Mouse (Mus musculus): ENCODE data around the gene Gm11939.
"Not testable (repeated sequence)": the region's sequence is repeated elsewhere in the genome, so short reads cannot be mapped to it uniquely, and the experiment has no call there.

Gm11939 gene

DNA sequence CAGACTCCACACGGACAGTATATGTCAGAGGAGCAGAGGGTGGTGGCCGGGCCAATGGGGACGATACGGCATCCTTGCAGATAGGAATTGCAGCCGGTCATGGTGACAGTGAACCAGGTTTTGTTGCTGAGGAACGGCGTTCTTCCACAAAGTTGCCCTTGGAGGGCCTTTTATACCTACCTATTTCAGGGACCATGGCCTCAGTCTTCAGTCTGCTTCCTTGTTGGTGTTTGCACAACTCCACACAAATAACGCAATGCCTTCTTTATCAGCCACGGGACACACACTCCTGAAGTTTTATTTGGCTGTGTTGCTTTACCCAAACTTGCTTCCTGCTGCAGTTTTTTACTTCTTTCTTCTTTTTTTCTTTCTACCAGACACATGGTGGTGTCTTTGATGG is at the start of gene Gm11939:
Gene Gm11939, minus strand, starts transcription at position 101 of the 400 bp plus-strand sequence.
- no peak for DNase-seq (ENCODE audit: low read depth, low spot score)

DNA sequence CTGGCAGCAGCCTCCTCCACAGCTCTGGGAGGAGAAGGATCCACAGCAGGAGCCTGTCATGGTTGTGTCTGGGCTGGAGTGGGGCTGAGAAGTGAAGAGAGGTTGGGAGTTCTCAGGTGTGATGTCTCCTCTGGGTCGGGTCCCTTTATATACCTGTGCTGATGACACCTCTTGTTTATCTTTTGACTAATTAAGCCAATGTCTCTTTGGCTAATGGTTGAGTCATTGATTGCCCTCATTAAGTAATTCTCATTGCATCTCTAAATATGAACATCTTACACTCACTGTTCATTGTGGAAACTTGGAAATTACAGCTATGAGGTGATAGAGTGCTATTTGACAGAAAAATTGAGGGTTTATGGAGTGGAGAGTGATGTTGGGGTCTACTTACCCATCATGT is 43.9 kb upstream of the Gm11939 start, which contains the start of gene Gm11938:
Gene Gm11938, minus strand, starts transcription at position 101 of the 400 bp plus-strand sequence.
- DNase-seq (ENCODE audit: low read depth, low spot score) = not testable (repeated sequence)

DNA sequence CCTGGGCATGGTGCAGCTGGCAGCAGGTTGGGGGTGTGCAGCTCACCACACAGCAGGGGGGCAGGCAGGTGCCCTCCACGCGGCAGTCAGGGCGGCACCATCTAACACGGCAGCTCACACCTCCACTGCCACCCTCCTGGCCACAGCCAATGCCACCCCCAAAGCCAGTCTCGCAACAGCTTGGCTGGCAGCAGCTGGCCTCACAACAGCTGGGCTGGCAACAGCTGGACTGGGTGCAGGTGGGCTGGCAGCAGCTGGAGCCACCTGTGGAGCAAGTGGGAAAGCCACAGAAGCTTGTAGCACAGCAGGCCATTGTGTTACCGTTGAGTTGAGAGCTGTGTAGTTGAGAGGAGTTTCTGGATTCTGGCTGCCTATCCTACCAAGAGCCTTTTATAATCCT is 38.5 kb upstream of the Gm11939 start, which contains the start of gene Krtap9-3:
Gene Krtap9-3, minus strand, starts transcription at position 364 of the 400 bp plus-strand sequence.
- DNase-seq (ENCODE audit: low read depth, low spot score) = not testable (repeated sequence)

DNA sequence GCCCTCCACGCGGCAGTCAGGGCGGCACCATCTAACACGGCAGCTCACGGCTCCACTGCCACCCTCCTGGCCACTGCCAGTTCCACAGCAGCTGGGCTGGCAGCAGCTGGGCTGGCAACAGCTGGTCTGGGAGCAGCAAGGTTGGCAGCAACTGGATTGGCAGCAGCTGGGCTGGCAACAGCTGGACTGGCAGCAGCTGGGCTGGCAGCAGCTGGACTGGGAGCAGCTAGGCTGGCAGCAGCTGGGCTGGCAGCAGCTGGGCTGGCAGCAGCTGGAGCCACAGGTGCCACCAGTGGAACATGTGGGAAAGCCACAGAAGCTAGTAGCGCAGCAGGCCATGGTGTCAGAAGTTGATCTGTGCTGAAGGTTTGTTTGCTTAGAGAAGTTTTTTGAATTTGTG is 31.7 kb upstream of the Gm11939 start, which contains the start of gene Krtap1-3:
Gene Krtap1-3, minus strand, starts transcription at position 359 of the 400 bp plus-strand sequence.
- no peak for DNase-seq (ENCODE audit: low read depth, low spot score)

DNA sequence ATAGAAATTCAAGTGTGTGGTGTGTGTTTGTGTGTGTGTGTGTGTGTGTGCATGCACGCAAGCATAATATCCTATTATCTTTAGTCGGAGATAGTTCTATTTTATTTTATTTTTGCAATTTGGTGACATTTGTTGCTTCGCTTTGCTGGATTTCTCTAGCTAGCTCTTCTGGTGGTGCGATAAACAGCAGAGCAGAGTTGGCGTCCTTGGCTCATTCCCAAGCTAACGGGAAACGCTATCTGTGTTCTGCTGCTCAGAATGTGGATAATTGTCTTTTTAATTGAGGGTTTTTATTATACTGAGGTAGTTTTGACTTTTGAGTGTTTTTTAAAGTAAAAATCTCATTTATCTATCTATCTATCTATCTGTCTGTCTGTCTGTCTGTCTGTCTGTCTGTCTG is 25.8 kb upstream of the Gm11939 start:
- DNase-seq (ENCODE audit: low read depth, low spot score) = no peak

DNA sequence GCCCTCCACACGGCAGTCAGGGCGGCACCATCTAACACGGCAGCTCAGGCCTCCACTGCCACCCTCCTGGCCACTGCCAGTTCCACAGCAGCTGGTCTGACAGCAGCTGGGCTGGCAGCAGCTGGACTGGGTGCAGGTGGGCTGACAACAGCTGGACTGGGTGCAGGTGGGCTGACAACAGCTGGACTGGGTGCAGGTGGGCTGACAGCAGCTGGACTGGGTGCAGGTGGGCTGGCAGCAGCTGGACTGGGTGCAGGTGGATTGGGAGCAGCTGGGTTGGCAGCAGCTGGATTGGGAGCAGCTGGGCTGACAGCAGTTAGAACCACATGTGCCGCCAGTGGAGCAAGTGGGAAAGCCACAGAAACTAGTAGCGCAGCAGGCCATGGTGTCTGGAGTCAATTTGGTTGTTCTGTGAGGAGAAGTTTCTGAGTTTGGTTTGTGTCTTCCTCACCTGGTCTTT is 24.0 kb upstream of the Gm11939 start, which contains the start of gene Krtap1-4:
Gene Krtap1-4, minus strand, starts transcription at position 410 of the 460 bp plus-strand sequence.
- DNase-seq (ENCODE audit: low read depth, low spot score) = no peak

DNA sequence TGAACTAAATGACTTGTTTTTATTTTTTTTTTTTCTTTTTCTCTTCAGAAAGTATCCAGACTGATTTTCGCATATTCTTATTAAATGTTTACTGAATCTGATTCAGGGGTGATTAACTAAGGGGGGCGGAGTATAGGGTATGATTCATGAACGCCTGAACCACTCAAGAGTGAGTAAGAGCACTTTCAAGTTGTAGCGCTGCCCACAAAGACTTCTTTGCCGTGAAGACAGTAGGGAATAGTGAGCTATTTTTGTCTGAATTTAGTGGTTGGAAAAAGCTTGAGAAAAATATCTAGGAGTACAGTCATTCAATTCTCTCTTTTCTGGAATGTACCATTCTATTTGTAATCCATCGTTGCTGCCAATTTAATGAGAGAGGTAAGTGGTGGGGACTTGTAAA is 22.3 kb upstream of the Gm11939 start:
- DNase-seq (ENCODE audit: low read depth, low spot score) = no peak

DNA sequence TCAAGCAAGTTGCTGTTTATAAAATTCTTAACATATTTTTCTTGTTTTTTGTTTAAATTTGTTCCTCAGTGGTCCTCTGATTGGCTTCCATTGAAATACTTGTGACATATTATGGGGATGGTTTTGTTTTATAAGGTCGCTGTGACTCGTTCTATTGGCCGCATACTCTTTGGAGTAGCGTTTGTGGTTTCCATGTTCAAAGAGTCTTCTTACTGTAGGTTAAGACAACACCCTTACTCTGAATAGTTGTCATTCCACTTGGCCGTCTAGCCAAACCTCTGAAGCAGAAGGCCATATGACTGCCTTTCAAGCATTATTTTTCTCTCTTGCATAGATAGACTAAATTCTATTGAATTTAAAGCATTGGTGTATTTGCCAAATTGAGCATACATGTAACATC is 21.8 kb upstream of the Gm11939 start:
- DNase-seq (ENCODE audit: low read depth, low spot score) = no peak

DNA sequence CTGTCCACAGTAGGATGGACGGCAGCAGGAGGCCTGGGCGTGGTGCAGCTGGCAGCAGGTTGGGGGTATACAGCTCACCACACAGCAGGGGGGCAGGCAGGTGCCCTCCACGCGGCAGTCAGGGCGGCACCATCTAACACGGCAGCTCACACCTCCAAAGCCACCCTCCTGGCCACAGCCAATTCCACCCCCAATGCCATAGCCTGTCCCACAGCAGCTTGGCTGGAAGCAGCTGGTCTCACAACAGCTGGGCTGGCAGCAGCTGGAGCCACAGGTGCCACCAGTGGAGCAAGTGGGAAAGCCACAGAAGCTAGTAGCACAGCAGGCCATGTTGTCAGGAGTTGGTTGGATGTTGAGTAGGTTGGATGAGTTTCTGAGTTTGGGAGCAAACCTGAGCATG is 21.4 kb upstream of the Gm11939 start, which contains the start of gene Krtap1-5:
Gene Krtap1-5, minus strand, starts transcription at position 381 of the 400 bp plus-strand sequence.
- no peak for DNase-seq (ENCODE audit: low read depth, low spot score)

DNA sequence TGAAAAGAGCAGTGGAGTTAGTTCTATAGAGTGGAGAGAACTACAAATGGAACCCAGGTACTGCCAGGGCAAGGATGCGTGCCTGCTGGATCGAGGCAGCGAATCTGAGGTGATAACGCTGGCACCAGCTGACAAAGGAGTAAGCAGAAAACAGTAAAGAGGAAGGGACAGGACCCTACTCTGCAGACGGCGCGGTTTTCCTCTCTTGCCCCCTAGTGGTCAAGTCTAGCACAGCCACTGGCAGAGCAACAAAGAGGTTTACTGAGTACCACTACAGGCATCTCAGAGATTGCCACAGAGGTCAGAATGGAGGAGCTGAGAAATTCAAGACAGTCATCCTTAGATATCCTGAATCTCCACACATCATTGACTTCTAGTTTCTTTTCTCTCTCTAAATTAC is 14.8 kb upstream of the Gm11939 start:
- peak; percentile 53 for DNase-seq (ENCODE audit: low read depth, low spot score)

DNA sequence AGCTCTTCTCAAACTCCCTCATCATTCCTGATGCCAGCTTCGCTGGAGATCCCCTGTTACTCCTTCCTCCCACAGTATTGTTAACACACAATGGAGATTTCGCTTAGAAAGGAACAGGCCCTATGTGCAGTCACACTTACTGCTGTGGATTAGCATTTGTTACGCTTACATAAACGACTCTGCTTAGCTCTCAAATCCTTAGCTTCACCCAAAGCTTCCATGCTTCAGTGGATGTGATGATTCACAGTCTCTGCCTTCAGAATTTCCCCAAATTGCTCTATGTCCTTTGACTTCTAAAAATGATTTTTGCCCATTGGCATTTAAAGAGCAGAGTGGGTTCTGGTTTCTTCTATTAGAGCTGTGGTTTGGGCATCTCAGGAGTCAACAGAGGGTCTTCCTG is 13.9 kb upstream of the Gm11939 start:
- DNase-seq (ENCODE audit: low read depth, low spot score) = no peak

DNA sequence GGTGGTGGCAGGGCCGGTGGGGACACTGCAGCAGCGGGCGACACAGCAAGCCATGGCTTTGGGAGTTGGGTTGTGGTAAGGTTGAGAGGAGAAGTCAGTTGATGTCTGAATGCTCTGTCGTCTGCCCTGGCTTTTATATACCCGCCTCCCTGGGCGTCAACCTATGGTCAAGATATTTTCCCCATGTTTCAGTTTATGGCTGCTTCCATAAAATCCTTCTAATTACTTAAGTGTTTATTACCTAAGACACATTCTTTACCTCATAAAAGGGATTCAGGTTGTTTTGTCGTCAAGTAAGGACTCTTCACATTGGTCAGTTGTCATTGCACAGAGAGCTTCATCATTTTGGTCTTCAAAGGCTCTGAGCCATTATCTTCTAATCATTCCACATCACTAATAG is 7.3 kb upstream of the Gm11939 start, which contains the start of gene Krtap3-1:
Gene Krtap3-1, minus strand, starts transcription at position 101 of the 400 bp plus-strand sequence.
- no peak for DNase-seq (ENCODE audit: low read depth, low spot score)

DNA sequence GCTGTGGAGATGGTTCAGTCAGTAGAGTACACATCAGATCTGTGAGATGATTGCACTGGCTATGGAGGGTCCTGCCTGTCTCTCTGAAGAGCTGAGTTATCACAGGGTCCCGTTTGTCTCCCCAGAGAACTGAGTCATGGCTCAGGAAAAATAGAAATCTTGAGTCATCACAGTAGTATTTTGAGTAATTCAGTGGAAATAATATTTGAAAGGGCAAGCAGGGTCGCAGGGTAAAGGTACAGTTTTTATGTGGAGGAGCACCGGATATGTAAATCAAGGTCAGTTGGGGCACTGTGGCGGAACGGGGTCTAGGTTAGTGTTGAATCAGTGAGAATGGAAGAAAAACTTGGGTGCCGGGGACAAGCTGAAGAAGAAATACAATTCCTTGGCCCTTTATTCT is 3.3 kb upstream of the Gm11939 start:
- DNase-seq (ENCODE audit: low read depth, low spot score) = no peak

DNA sequence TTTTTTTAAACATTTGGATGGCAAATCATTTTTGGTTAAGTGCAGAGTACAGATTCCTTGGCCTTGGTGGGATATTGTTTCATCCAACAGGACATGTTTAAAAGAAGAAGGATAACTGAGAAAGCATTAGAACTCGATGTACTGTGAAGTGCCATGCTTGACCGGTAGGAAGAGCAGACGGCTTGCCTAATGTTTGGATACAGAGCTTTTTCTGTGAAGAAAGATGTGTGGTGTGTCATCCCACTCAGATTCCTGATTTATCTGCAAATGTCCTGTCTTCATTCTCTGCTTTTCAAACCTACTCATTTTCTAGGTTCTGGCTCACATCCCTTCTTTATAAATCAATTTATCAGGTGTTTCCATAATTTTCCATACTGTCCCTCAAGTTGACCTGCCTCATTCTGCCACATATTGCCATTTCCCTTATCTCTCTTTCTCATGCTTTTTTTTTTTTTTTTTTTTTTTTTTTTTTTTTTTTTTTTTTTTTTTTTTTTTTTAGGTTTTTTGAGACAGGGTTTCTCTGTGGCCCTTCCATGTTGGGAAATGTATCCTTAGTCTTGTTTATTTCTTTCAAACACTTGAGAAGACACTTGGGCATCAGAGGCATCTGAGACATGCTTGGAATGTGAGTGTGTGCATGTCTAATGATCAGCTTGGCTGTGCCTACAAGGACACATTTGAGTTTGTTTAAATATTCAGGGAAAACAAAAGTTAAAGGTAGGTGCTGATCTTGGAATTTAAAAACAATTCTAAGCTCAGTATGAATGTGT is 1.1 kb downstream of the Gm11939 start:
- DNase-seq (ENCODE audit: low read depth, low spot score) = no peak

DNA sequence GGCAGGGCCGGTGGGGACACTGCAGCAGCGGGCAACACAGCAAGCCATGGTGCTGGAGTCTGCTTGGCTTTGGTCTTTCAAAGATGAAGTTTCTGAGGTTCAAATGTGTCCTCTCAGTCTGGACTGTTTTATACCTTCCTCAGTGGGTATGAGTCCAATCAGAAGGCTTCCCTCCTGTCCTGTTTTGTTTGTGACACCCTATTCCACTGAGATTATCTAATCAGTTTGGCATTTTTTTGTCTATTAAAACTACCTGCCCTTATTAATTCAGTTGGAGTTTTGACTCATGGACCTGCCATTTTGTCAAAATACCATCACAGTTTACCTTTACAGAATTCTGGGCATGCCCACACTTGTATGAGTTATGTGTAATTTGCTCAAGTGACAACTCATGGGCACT is 2.5 kb downstream of the Gm11939 start, which contains the start of gene Krtap3-2:
Gene Krtap3-2, minus strand, starts transcription at position 101 of the 400 bp plus-strand sequence.
- DNase-seq (ENCODE audit: low read depth, low spot score) = no peak

DNA sequence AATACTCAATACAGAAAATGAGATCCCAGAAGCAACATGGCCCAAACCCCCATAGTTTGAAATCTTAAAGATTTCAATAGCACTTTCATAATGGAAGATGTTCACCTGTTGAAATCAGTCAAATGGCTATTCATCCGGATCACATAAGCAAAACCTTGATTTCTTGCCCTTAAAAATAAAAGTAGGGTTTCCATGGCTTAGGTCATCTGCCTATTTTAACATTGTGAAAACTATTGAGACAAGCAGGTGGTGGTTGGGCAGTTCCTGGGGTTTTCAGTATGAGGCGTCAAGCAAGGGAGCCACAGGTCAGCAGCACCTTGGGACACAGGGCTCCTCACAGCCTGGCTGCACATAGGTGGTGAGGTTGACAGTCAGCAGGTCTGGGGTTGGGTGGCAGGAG is 3.1 kb downstream of the Gm11939 start:
- no peak for DNase-seq (ENCODE audit: low read depth, low spot score)

DNA sequence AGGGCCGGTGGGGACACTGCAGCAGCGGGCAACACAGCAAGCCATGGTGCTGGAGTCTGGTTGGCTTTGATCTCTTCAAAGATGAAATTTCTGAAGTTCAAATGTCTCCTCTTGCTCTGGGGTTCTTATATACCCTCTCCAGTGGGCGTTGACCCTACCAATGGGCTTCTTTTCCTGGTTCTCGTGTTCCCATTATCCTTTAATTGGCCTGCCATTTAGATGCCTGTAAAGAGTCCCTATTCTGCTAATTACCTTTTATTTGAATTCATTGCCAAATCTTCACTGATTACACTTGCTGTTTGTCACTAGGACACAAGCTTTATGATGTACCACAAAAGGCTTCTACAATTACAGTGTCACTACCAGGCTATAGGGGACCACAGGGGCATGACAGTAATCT is 8.5 kb downstream of the Gm11939 start, which contains the start of gene Krtap3-3:
Gene Krtap3-3, minus strand, starts transcription at position 101 of the 400 bp plus-strand sequence.
- DNase-seq (ENCODE audit: low read depth, low spot score) = no peak

DNA sequence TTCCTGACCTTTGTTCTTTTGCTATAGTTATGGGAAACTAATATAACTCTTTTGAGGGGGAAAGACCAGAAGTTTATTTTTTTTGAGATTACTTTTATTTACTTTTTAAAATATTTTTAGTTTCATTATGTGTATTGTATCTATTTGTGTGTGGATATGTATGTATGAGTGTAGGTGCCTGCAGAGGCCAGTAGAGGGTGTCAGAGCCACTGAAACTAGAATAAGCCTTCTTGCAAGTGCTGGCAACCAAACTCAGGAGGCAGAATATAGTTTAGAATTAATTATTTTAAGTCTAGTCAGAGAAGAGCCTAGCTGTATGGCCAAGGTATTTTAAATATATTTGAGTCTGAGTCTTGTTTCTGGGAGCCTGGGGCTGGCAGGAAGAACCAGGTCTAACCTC is 11.4 kb downstream of the Gm11939 start:
- no peak for DNase-seq (ENCODE audit: low read depth, low spot score)

DNA sequence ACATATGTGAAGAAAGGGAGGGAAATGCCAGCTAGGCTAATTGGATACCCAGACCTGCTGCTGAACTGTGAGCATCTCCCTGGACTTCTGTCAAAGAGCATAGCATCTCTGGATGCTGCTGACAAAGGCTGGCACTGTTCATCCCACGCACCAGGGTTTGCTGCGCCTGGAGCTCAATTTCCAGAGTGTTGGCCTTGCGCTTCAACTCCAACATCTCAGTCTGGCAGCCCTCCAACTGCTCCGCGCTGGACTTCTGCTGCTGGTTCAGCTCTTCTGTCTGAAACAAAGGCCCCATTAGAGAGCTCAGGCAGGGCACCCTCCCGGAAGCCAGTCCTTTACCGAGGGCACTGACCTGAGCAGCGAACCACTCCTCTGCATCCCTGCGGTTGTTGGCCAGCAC is 19.5 kb downstream of the Gm11939 start:
- no peak for DNase-seq (ENCODE audit: low read depth, low spot score)

DNA sequence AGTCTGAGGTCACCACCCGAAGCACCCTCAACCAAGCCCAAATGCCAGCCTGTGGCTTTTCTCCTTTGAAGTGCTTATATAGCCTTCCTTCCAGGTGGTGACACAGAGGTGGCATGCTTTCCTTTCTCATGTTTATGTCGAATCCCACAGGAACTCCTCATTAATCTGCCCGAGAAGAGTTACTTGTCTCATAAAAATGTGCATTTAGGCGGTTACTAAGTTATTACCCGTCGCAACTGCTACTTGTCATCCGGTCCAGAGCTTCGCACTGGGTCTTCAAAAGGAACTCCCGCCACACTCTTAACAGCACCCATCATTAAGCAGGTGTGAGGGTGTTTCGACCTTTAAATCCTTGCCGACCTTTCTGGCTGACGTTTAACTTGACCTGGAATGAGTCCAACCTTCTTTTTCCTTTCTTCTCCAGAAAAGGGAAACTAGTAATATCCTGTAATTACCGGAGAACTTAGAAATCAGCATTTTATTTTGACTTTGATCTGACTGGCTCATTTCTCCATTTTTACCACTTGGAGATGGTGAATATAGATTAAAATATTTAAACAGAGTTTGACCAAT is 37.9 kb downstream of the Gm11939 start, which contains the start of gene Krt39:
Gene Krt39, minus strand, starts transcription at position 51 of the 573 bp plus-strand sequence.
- no peak for DNase-seq (ENCODE audit: low read depth, low spot score)

DNA sequence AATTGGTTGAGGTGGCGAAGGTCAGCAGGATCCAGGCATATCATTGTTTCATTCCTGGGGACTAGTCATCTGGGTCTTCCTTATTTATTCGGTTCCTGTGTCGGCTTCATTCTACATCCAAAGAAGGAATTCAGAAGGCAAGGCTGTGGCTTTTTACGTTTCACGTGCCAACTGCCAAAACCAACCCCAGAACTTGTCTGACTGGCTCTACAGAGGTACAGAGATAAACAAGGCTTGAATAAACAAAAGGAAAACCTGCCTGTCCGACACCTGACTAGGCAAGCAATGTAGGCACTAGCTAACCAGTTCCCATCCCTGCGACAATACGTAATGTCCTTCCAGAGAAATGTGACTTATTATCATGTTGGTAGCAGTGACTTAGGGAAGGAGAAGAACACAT is 45.2 kb downstream of the Gm11939 start:
- DNase-seq (ENCODE audit: low read depth, low spot score) = no peak

Measured in WW6 (cell line).